Mouse (Mus musculus) neural tube, embryonic 14.5 days (tissue): ENCODE results near the gene Timp3. TPM values are rescaled to one million over a fixed set of nuclear protein-coding genes. Genes with fewer than 3 reads are reported as not detected.
A peak's percentile ranks its signal among the peaks of the same experiment; 100 is the strongest.
"Not testable (repeated sequence)": the region's sequence is repeated elsewhere in the genome, so short reads cannot be mapped to it uniquely, and the experiment has no call there.

Experiments
- ATAC-seq: fragments of 200-750 bp; cut with Nextera tagmentation; 2 replicates; pipeline ENCODE4 v1.8.0; 2017; ENCODE audit warnings: low read depth, mild to moderate bottlenecking, moderate TSS enrichment, moderate library complexity
- H3K27ac ChIP-seq: fragments of 300-500 bp; sonication (generic); 2 replicates; pipeline ENCODE4 v1.5.1; 2014; ENCODE audit warnings: low read depth, mild to moderate bottlenecking, control low read depth, low read length, moderate library complexity, mixed read lengths
- H3K27me3 ChIP-seq: fragments of 300-500 bp; sonication (generic); 2 replicates; pipeline ENCODE4 v1.6.1; 2014; ENCODE audit warnings: low read length; ENCODE audit not compliant: control insufficient read depth, insufficient read depth
- H3K36me3 ChIP-seq: fragments of 300-500 bp; sonication (generic); 2 replicates; pipeline ENCODE4 v1.6.1; 2014; ENCODE audit warnings: low read length, mixed read lengths; ENCODE audit not compliant: control insufficient read depth, insufficient read depth
- H3K4me1 ChIP-seq: fragments of 300-500 bp; sonication (generic); 2 replicates; pipeline ENCODE4 v1.6.1; 2014; ENCODE audit warnings: low read length; ENCODE audit not compliant: control insufficient read depth, insufficient read depth
- H3K4me2 ChIP-seq: fragments of 300-500 bp; sonication (generic); 2 replicates; pipeline ENCODE4 v1.6.1; 2014; ENCODE audit warnings: mild to moderate bottlenecking, low read depth, low read length, control low read depth
- H3K4me3 ChIP-seq: fragments of 300-500 bp; sonication (generic); 2 replicates; pipeline ENCODE4 v1.5.1; 2014; ENCODE audit warnings: low read depth, low read length, control low read depth, mixed read lengths
- H3K9ac ChIP-seq: fragments of 300-500 bp; sonication (generic); replicated peaks from 2 replicates; pipeline ENCODE4 v1.6.1; 2014; ENCODE audit warnings: low read depth, mild to moderate bottlenecking, control low read depth, low read length, mixed read lengths
- H3K9me3 ChIP-seq: fragments of 300-500 bp; sonication (generic); 2 replicates; pipeline ENCODE4 v1.6.1; 2016; ENCODE audit warnings: low read length; ENCODE audit not compliant: control insufficient read depth
- WGBS: fragments of 180-500 bp; shearing (Covaris S2); extraction: QIAGEN DNeasy Blood & Tissue Kit; methylation state at CpG from one replicate; pipeline ENCODE4 v1.1.7; 2014; 5-methylcytosine and 5-hydroxymethylcytosine counted together
- polyA plus RNA-seq: library from polyadenylated mRNA; unstranded; fragments of >200 nt; fragmentation: Nextera tagmentation; extraction: Ambion mirVana; gene quantifications from 2 replicates; pipeline ENCODE4 v1.2.1, GENCODE M21; 2014

Timp3 gene
- polyA plus RNA-seq, 1 experiment from 2014 or later = 45.0 TPM

GRCm38 (mm10) chr10:86376392-86377185, 76.4 kb downstream of the Timp3 start:
- H3K4me2 ChIP-seq = no peak overlapping the region
- no peak overlapping the region for H3K9ac ChIP-seq
- whole genome bisulfite sequencing = 61% methylated on average over 8 of the region's 8 CpGs
- no peaks in the 10 kb centered on the region for H3K4me1 ChIP-seq
- no peaks in the 10 kb centered on the region for H3K36me3 ChIP-seq
- H3K27me3 ChIP-seq = no peaks in the 10 kb centered on the region
- H3K9me3 ChIP-seq = no peaks in the 10 kb centered on the region
- H3K4me3 ChIP-seq = no peak overlapping the region
- peak; percentile 88 for ATAC-seq
- H3K27ac ChIP-seq = peak overlapping the region; percentile 55; the same call in 1 of the 2 replicates

GRCm38 (mm10) chr10:86378803-86379202, 78.6 kb downstream of the Timp3 start:
- not testable (repeated sequence) for H3K27me3 ChIP-seq, H3K9ac ChIP-seq, H3K9me3 ChIP-seq, ATAC-seq, H3K36me3 ChIP-seq, H3K27ac ChIP-seq, H3K4me3 ChIP-seq, H3K4me2 ChIP-seq, H3K4me1 ChIP-seq
- WGBS = 82% methylated on average over 2 of the region's 2 CpGs

- Histone ChIP-seq H3K27ac (no peak overlapping the region), H3K9ac (no peak overlapping the region), H3K4me2 (no peak overlapping the region), H3K4me1 (no peaks in the 10 kb centered on the region), H3K27me3 (no peaks in the 10 kb centered on the region), H3K9me3 (no peaks in the 10 kb centered on the region), H3K4me3 (no peak overlapping the region), H3K36me3 (no peaks in the 10 kb centered on the region)
- no peak for ATAC-seq
- WGBS = 74% methylated on average over 2 of the region's 2 CpGs
These were observed 80.5 kb downstream of the Timp3 start for GRCm38 (mm10) chr10:86380626-86381025.

GRCm38 (mm10) chr10:86381150-86381921, 81.2 kb downstream of the Timp3 start:
- no peaks in the 10 kb centered on the region for H3K36me3 ChIP-seq
- WGBS = 75% methylated on average over 9 of the region's 9 CpGs
- no peak for ATAC-seq
- H3K4me1 ChIP-seq = no peaks in the 10 kb centered on the region
- no peaks in the 10 kb centered on the region for H3K27me3 ChIP-seq
- H3K4me3 ChIP-seq = no peak overlapping the region
- no peak overlapping the region for H3K4me2 ChIP-seq
- no peaks in the 10 kb centered on the region for H3K9me3 ChIP-seq
- H3K9ac ChIP-seq = no peak overlapping the region
- no peak overlapping the region for H3K27ac ChIP-seq

- WGBS = 34% methylated on average over 2 of the region's 2 CpGs
- Histone ChIP-seq H3K27ac (no peak overlapping the region), H3K36me3 (no peaks in the 10 kb centered on the region), H3K9ac (no peak overlapping the region), H3K4me3 (no peak overlapping the region), H3K27me3 (no peaks in the 10 kb centered on the region), H3K4me1 (no peaks in the 10 kb centered on the region), H3K9me3 (no peaks in the 10 kb centered on the region), H3K4me2 (no peak overlapping the region)
- no peak for ATAC-seq
These were observed 81.7 kb downstream of the Timp3 start for GRCm38 (mm10) chr10:86381922-86382260.

GRCm38 (mm10) chr10:86384655-86385054, 84.5 kb downstream of the Timp3 start:
- Histone ChIP-seq H3K27me3 (no peaks in the 10 kb centered on the region), H3K27ac (no peak overlapping the region), H3K9ac (no peak overlapping the region), H3K4me2 (no peak overlapping the region), H3K4me1 (no peaks in the 10 kb centered on the region), H3K36me3 (no peaks in the 10 kb centered on the region), H3K4me3 (no peak overlapping the region), H3K9me3 (no peaks in the 10 kb centered on the region)
- ATAC-seq = no peak
- WGBS = 89% methylated on average over 2 of the region's 2 CpGs

GRCm38 (mm10) chr10:86385656-86386055, 85.5 kb downstream of the Timp3 start:
- Histone ChIP-seq H3K9me3 (no peaks in the 10 kb centered on the region), H3K4me2 (no peak overlapping the region), H3K36me3 (no peaks in the 10 kb centered on the region), H3K27ac (no peak overlapping the region), H3K4me1 (no peaks in the 10 kb centered on the region), H3K4me3 (no peak overlapping the region), H3K9ac (no peak overlapping the region), H3K27me3 (no peaks in the 10 kb centered on the region)
- WGBS = 81% methylated on average over 4 of the region's 4 CpGs
- ATAC-seq = no peak

- Histone ChIP-seq H3K9me3 (no peaks in the 10 kb centered on the region), H3K9ac (no peak overlapping the region), H3K4me2 (no peak overlapping the region), H3K4me1 (no peaks in the 10 kb centered on the region), H3K27ac (no peak overlapping the region), H3K36me3 (no peaks in the 10 kb centered on the region), H3K27me3 (no peaks in the 10 kb centered on the region), H3K4me3 (no peak overlapping the region)
- WGBS = 83% methylated on average over 4 of the region's 4 CpGs
- ATAC-seq = no peak
These were observed 86.1 kb downstream of the Timp3 start for GRCm38 (mm10) chr10:86386232-86386631.

GRCm38 (mm10) chr10:86387821-86388440, 87.8 kb downstream of the Timp3 start:
- no peaks in the 10 kb centered on the region for H3K36me3 ChIP-seq
- H3K4me2 ChIP-seq = no peak overlapping the region
- H3K9ac ChIP-seq = no peak overlapping the region
- H3K4me1 ChIP-seq = no peaks in the 10 kb centered on the region
- 75% methylated on average over 5 of the region's 5 CpGs for WGBS
- no peak overlapping the region for H3K4me3 ChIP-seq
- H3K27ac ChIP-seq = no peak overlapping the region
- no peaks in the 10 kb centered on the region for H3K9me3 ChIP-seq
- H3K27me3 ChIP-seq = no peaks in the 10 kb centered on the region
- ATAC-seq = no peak
